Mouse (Mus musculus): ENCODE measurements around the gene Nacc1. TPM values are rescaled to one million over a fixed set of nuclear protein-coding genes. Genes with fewer than 3 reads are reported as not detected.
A peak's percentile ranks its signal among the peaks of the same experiment; 100 is the strongest.

The Nacc1 gene
- polyA plus RNA-seq, 1 experiment, result 155 TPM

- TF ChIP-seq CTCF (IDR thresholded peaks at IDR 0.05; ENCODE audit: borderline replicate concordance, control insufficient read depth, extremely low read depth, insufficient read depth, low read length, poor library complexity) (no peak), POLR2A (IDR thresholded peaks at IDR 0.05; ENCODE audit: control insufficient read depth, extremely low read depth, insufficient read depth, low read length, poor library complexity) (no peak)
- Histone ChIP-seq H3K27me3 (ENCODE audit: control insufficient read depth, insufficient read depth, low read length) (no peaks in the 10 kb centered on the region), H3K27ac (ENCODE audit: control insufficient read depth, insufficient read depth, low read length) (no peak overlapping the region), H3K4me3 (ENCODE audit: control insufficient read depth, insufficient read depth, low read length) (no peak overlapping the region), H3K36me3 (ENCODE audit: control insufficient read depth, insufficient read depth, low read length) (peaks cover 9% of the 10 kb centered on the region; the same call in 1 of the 2 replicates), H3K4me1 (replicated peaks; ENCODE audit: control insufficient read depth, insufficient read depth, low read length) (peaks cover 6% of the 10 kb centered on the region)
- DNase-seq, result no peak
- 77% methylated on average over 6 of the region's 6 CpGs for WGBS
Observed at GRCm38 (mm10) chr8:84668731-84669485, 18.8 kb downstream of the Nacc1 start.

GRCm38 (mm10) chr8:84668081-84668480, 19.6 kb downstream of the Nacc1 start:
- Histone ChIP-seq H3K27me3 (ENCODE audit: control insufficient read depth, insufficient read depth, low read length) (no peaks in the 10 kb centered on the region), H3K36me3 (ENCODE audit: control insufficient read depth, insufficient read depth, low read length) (peaks cover 5% of the 10 kb centered on the region; the same call in 1 of the 2 replicates), H3K27ac (ENCODE audit: control insufficient read depth, insufficient read depth, low read length) (no peak overlapping the region), H3K4me1 (replicated peaks; ENCODE audit: control insufficient read depth, insufficient read depth, low read length) (peaks cover 11% of the 10 kb centered on the region), H3K4me3 (ENCODE audit: control insufficient read depth, insufficient read depth, low read length) (no peak overlapping the region)
- 97% methylated on average over 1 of the region's 1 CpGs for WGBS
- TF ChIP-seq CTCF (IDR thresholded peaks at IDR 0.05; ENCODE audit: borderline replicate concordance, control insufficient read depth, extremely low read depth, insufficient read depth, low read length, poor library complexity), result no peak
- TF ChIP-seq POLR2A (IDR thresholded peaks at IDR 0.05; ENCODE audit: control insufficient read depth, extremely low read depth, insufficient read depth, low read length, poor library complexity), result no peak
- DNase-seq, result no peak

- WGBS, result 3% methylated on average over 14 of the region's 14 CpGs
- Histone ChIP-seq H3K4me3 (ENCODE audit: control insufficient read depth, insufficient read depth, low read length) (peak overlapping the region; percentile 77), H3K36me3 (ENCODE audit: control insufficient read depth, insufficient read depth, low read length) (no peaks in the 10 kb centered on the region), H3K27me3 (ENCODE audit: control insufficient read depth, insufficient read depth, low read length) (no peaks in the 10 kb centered on the region), H3K27ac (ENCODE audit: control insufficient read depth, insufficient read depth, low read length) (peak overlapping the region; percentile 23; the same call in 1 of the 2 replicates), H3K4me1 (replicated peaks; ENCODE audit: control insufficient read depth, insufficient read depth, low read length) (peaks cover 18% of the 10 kb centered on the region)
- DNase-seq, result no peak
- no peak; the same call in 1 of the 2 replicates for TF ChIP-seq POLR2A (IDR thresholded peaks at IDR 0.05; ENCODE audit: control insufficient read depth, extremely low read depth, insufficient read depth, low read length, poor library complexity)
- no peak; the same call in 1 of the 2 replicates for TF ChIP-seq CTCF (IDR thresholded peaks at IDR 0.05; ENCODE audit: borderline replicate concordance, control insufficient read depth, extremely low read depth, insufficient read depth, low read length, poor library complexity)
Observed at GRCm38 (mm10) chr8:84665385-84665893, 22.2 kb downstream of the Nacc1 start.

GRCm38 (mm10) chr8:84664566-84665384, 22.9 kb downstream of the Nacc1 start:
- Histone ChIP-seq H3K4me1 (replicated peaks; ENCODE audit: control insufficient read depth, insufficient read depth, low read length) (peaks cover 25% of the 10 kb centered on the region), H3K27me3 (ENCODE audit: control insufficient read depth, insufficient read depth, low read length) (no peaks in the 10 kb centered on the region), H3K36me3 (ENCODE audit: control insufficient read depth, insufficient read depth, low read length) (no peaks in the 10 kb centered on the region), H3K4me3 (ENCODE audit: control insufficient read depth, insufficient read depth, low read length) (peak overlapping the region; percentile 77), H3K27ac (ENCODE audit: control insufficient read depth, insufficient read depth, low read length) (peak overlapping the region; percentile 85)
- TF ChIP-seq CTCF (IDR thresholded peaks at IDR 0.05; ENCODE audit: borderline replicate concordance, control insufficient read depth, extremely low read depth, insufficient read depth, low read length, poor library complexity), result peak; percentile 27; the same call in 1 of the 2 replicates
- no peak; the same call in 1 of the 2 replicates for TF ChIP-seq POLR2A (IDR thresholded peaks at IDR 0.05; ENCODE audit: control insufficient read depth, extremely low read depth, insufficient read depth, low read length, poor library complexity)
- peak; percentile 73 for DNase-seq
- WGBS, result under 1% methylated on average over 29 of the region's 29 CpGs

- peak overlapping the region; percentile 77 for H3K4me3 ChIP-seq (ENCODE audit: control insufficient read depth, insufficient read depth, low read length)
- TF ChIP-seq POLR2A (IDR thresholded peaks at IDR 0.05; ENCODE audit: control insufficient read depth, extremely low read depth, insufficient read depth, low read length, poor library complexity) (peak; percentile 70; the same call in 1 of the 2 replicates), CTCF (IDR thresholded peaks at IDR 0.05; ENCODE audit: borderline replicate concordance, control insufficient read depth, extremely low read depth, insufficient read depth, low read length, poor library complexity) (0 out of 2 replicates have a peak, but pooled peaks have one; percentile 40)
- peak; percentile 93 for DNase-seq
- peak overlapping the region; percentile 85 for H3K27ac ChIP-seq (ENCODE audit: control insufficient read depth, insufficient read depth, low read length)
- H3K4me1 ChIP-seq (replicated peaks; ENCODE audit: control insufficient read depth, insufficient read depth, low read length), result peaks cover 26% of the 10 kb centered on the region
- 3% methylated on average over 43 of the region's 43 CpGs for WGBS
- no peaks in the 10 kb centered on the region for H3K36me3 ChIP-seq (ENCODE audit: control insufficient read depth, insufficient read depth, low read length)
- H3K27me3 ChIP-seq (ENCODE audit: control insufficient read depth, insufficient read depth, low read length), result no peaks in the 10 kb centered on the region
Observed at GRCm38 (mm10) chr8:84663483-84664327, 24.0 kb downstream of the Nacc1 start.

Measured in thymus, adult 2 months (tissue).